Mouse (Mus musculus) stomach, postnatal 0 days (tissue): ENCODE measurements around the gene Nxph4.

Source experiments
- CTCF ChIP-seq: IDR thresholded peaks from 2 replicates; pipeline ENCODE4 v1.5.1; 2016; ENCODE audit warnings: antibody characterized with exemption, low read depth, mild to moderate bottlenecking, moderate library complexity
- EP300 ChIP-seq: optimal IDR thresholded peaks from 2 replicates; pipeline ENCODE3; 2016; ENCODE audit warnings: antibody characterized with exemption

GRCm38 (mm10) chr10:127516576-127517260, 17.6 kb downstream of the Nxph4 start:
- TF ChIP-seq CTCF (no peak), EP300 (no peak)
